Mouse (Mus musculus) CH12.LX (cell line): ENCODE measurements around the gene Cacna2d4. TPM values are rescaled to one million over a fixed set of nuclear protein-coding genes. Genes with fewer than 3 reads are reported as not detected.

ENCODE experiments used
- DNase-seq: peaks from one replicate; pipeline ENCODE4 v3.0.0-alpha.2; 2013; ENCODE audit errors: extremely low read depth
- H3K27ac ChIP-seq: 2 replicates; pipeline ENCODE4 v1.5.1; 2012; ENCODE audit warnings: low read depth, mild to moderate bottlenecking, control low read depth, moderate library complexity; ENCODE audit not compliant: insufficient read depth
- H3K27me3 ChIP-seq: replicated peaks from 2 replicates; pipeline ENCODE3; 2012; ENCODE audit warnings: inconsistent platforms
- H3K36me3 ChIP-seq, 2 experiments: replicated peaks in 1 of 2; 2 replicates each; pipeline versions ENCODE3 to v1.6.1; 2012; ENCODE audit warnings: inconsistent platforms in 1 of 2, low read length in 1 of 2, mild to moderate bottlenecking in 1 of 2, mixed read lengths in 1 of 2, moderate library complexity in 1 of 2; ENCODE audit not compliant: control insufficient read depth in 1 of 2, insufficient read depth in 1 of 2
- H3K4me1 ChIP-seq, 2 experiments: 2 replicates each; pipeline ENCODE4 v1.6.1; 2012; ENCODE audit warnings: inconsistent platforms in 1 of 2, moderate library complexity in 1 of 2; ENCODE audit not compliant: insufficient read depth in 2 of 2, control insufficient read depth in 1 of 2
- H3K4me2 ChIP-seq: 2 replicates; pipeline ENCODE4 v1.6.1; 2012; ENCODE audit warnings: low read depth, mild to moderate bottlenecking, control low read depth; ENCODE audit not compliant: poor library complexity, insufficient read depth, severe bottlenecking
- H3K4me3 ChIP-seq, 3 experiments: fragments of 150-350 bp in 1 of 3; sonication (generic) in 1 of 3; replicated peaks in 1 of 3; 2 replicates each; pipeline versions ENCODE3 to v1.5.1; 2011 to 2012; ENCODE audit warnings: low read depth in 2 of 3, low read length in 2 of 3, mild to moderate bottlenecking in 2 of 3, moderate library complexity in 2 of 3, control low read depth in 1 of 3, improper control_type of control experiment in 1 of 3, inconsistent platforms in 1 of 3, mixed read lengths in 1 of 3; ENCODE audit not compliant: poor library complexity in 1 of 3
- H3K79me2 ChIP-seq: replicated peaks from 2 replicates; pipeline ENCODE4 v1.6.1; 2012; ENCODE audit warnings: mild to moderate bottlenecking, moderate library complexity; ENCODE audit not compliant: control insufficient read depth, poor library complexity, insufficient read depth, severe bottlenecking; ENCODE audit errors: extremely low read depth
- H3K9ac ChIP-seq: 2 replicates; pipeline ENCODE4 v1.6.1; 2012; ENCODE audit warnings: low read depth, mild to moderate bottlenecking, control low read depth, moderate library complexity; ENCODE audit not compliant: insufficient read depth
- H3K9me3 ChIP-seq: replicated peaks from 2 replicates; pipeline ENCODE3; 2012; ENCODE audit warnings: low read length, inconsistent platforms, mixed read lengths
- BHLHE40 ChIP-seq: IDR thresholded peaks from 2 replicates; pipeline ENCODE4 v1.6.1; 2011; ENCODE audit warnings: mild to moderate bottlenecking, low read depth, low read length, improper control_type of control experiment
- CHD2 ChIP-seq: IDR thresholded peaks from 2 replicates; pipeline ENCODE4 v1.6.1; 2011; ENCODE audit warnings: low read length, improper control_type of control experiment
- CTCF ChIP-seq, 2 experiments: IDR thresholded peaks in 1 of 2; conservative IDR thresholded peaks in 1 of 2; 2 replicates each; pipeline ENCODE4 v1.5.1; 2011 to 2012; ENCODE audit warnings: low read depth in 2 of 2, low read length in 2 of 2, improper control_type of control experiment in 1 of 2, inconsistent platforms in 1 of 2, mild to moderate bottlenecking in 1 of 2, moderate library complexity in 1 of 2
- GABPA ChIP-seq: IDR thresholded peaks from 2 replicates; pipeline ENCODE4 v1.6.1; 2012; ENCODE audit warnings: low read depth, low read length, improper control_type of control experiment, inconsistent platforms; ENCODE audit not compliant: insufficient replicate concordance
- IRF4 ChIP-seq: IDR thresholded peaks from 2 replicates; pipeline ENCODE4 v1.6.1; 2014; ENCODE audit warnings: low read depth, mild to moderate bottlenecking, inconsistent platforms, low read length, improper control_type of control experiment
- MEF2A ChIP-seq: IDR thresholded peaks from 2 replicates; pipeline ENCODE4 v1.6.1; 2014; ENCODE audit warnings: low read depth, mild to moderate bottlenecking, inconsistent platforms, low read length, improper control_type of control experiment, borderline replicate concordance
- PAX5 ChIP-seq: IDR thresholded peaks from 2 replicates; pipeline ENCODE4 v1.6.1; 2012; ENCODE audit warnings: low read length, inconsistent platforms, mixed read lengths
- POLR2A ChIP-seq: IDR thresholded peaks from 2 replicates; pipeline ENCODE4 v1.6.1; 2011; ENCODE audit warnings: low read depth, mild to moderate bottlenecking, improper control_type of control experiment, low read length
- POLR2AphosphoS2 ChIP-seq: IDR thresholded peaks from 2 replicates; pipeline ENCODE4 v1.6.1; 2011; ENCODE audit warnings: low read depth, low read length, improper control_type of control experiment
- RAD21 ChIP-seq: IDR thresholded peaks from 2 replicates; pipeline ENCODE4 v1.6.1; 2011; ENCODE audit warnings: low read depth, mild to moderate bottlenecking, low read length, improper control_type of control experiment, moderate library complexity
- SMC3 ChIP-seq: IDR thresholded peaks from 2 replicates; pipeline ENCODE4 v1.6.1; 2011; ENCODE audit warnings: low read depth, low read length, improper control_type of control experiment
- ZNF384 ChIP-seq: IDR thresholded peaks from 2 replicates; pipeline ENCODE4 v1.6.1; 2012; ENCODE audit warnings: low read depth, low read length, improper control_type of control experiment, inconsistent platforms
- dilution Hi-C: fragments of 300-500 bp; cut with MboI; formaldehyde crosslinking; loops from 2 replicates; pipeline ENCODE4 v1.14.3; 2020; ENCODE audit warnings: low sequenced_read_pairs; ENCODE audit not compliant: extremely low pct_unique_long_range_greater_than_20kb, extremely low pct_ligation_motif_present
- in situ Hi-C: fragments of 300-500 bp; cut with MboI; formaldehyde crosslinking; loops from 3 replicates; pipeline ENCODE4 v1.14.3; 2019; ENCODE audit warnings: low sequenced_read_pairs, low pct_ligation_motif_present, low pct_unique_long_range_greater_than_20kb, mixed read lengths
- polyA plus RNA-seq: library from polyadenylated mRNA; unstranded; fragments of >175 nt; gene quantifications from 2 replicates; pipeline ENCODE4 v1.2.1, GENCODE M21; 2012; ENCODE audit warnings: low read depth; ENCODE audit not compliant: insufficient read length
- total RNA-seq, 2 experiments: library from RNA; depleted of rRNA; stranded (reverse); fragments of 300-350 nt in 1 of 2; fragments of >200 nt in 1 of 2; gene quantifications; 2 replicates each; pipeline ENCODE4 v1.2.3; 2012 to 2014

The Cacna2d4 gene
- total and polyA plus RNA-seq, 3 experiments, result 0.08 to 0.64 (median 0.44) TPM

DNA sequence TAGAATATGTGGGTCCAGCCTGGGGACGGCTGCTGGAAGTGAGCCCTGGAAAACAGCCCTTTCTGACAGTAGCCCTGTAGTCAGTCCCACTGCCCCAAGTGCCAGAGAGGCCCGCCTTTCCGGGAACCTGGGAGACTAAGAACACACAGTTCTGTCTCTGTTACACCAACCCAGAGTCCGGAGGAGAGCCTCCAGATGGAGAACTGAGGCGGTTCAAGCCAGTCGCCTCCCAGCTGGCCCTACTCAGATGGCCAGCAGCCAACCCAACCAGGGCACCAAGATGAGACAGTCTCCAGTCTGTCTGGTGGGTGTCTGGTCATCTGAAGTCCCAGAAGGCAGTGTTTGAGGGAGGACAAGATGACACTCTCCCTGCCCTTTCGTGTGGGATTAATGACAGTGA is 85.4 kb downstream of the Cacna2d4 start:
- in situ Hi-C loops, result no loop called here
- H3K36me3 ChIP-seq, result no peaks in the 10 kb centered on the region
- no peaks in the 10 kb centered on the region for H3K4me1 ChIP-seq
- H3K27me3 ChIP-seq, result peaks cover 97% of the 10 kb centered on the region
- dilution Hi-C loops, result no loop called here
- no peak for TF ChIP-seq POLR2A
- no peak overlapping the region for H3K27ac ChIP-seq
- H3K4me3 ChIP-seq, result no peak overlapping the region
- H3K9me3 ChIP-seq, result peaks cover 7% of the 10 kb centered on the region
- H3K4me2 ChIP-seq, result no peak overlapping the region
- DNase-seq, result no peak
- no peaks in the 10 kb centered on the region for H3K79me2 ChIP-seq
- no peak overlapping the region for H3K9ac ChIP-seq

- Histone ChIP-seq H3K36me3 (no peaks in the 10 kb centered on the region), H3K4me2 (no peak overlapping the region), H3K9ac (no peak overlapping the region), H3K4me3 (no peak overlapping the region), H3K27ac (no peak overlapping the region), H3K4me1 (no peaks in the 10 kb centered on the region), H3K27me3 (peaks cover 92% of the 10 kb centered on the region), H3K9me3 (peaks cover under 1% of the 10 kb centered on the region), H3K79me2 (no peaks in the 10 kb centered on the region)
- in situ Hi-C loops (loop anchor here (25.0 kb wide), 1 partner anchor 712 kb away; no protein-coding TSS in a partner anchor), dilution Hi-C loops (no loop called here)
- no peak for TF ChIP-seq SMC3
- TF ChIP-seq MEF2A, result no peak
- TF ChIP-seq CTCF (conservative IDR thresholded peaks at IDR 0.05 in 1 of 2, IDR thresholded peaks at IDR 0.05 in 1 of 2; ENCODE audit: low read depth in 2 of 2, low read length in 2 of 2), result no peak
- TF ChIP-seq CHD2, result no peak
- TF ChIP-seq POLR2A, result no peak
- no peak for TF ChIP-seq GABPA
- TF ChIP-seq ZNF384, result no peak
- DNase-seq, result no peak
These were observed 88.5 kb downstream of the Cacna2d4 start for GRCm38 (mm10) chr6:119324776-119325175.

DNA sequence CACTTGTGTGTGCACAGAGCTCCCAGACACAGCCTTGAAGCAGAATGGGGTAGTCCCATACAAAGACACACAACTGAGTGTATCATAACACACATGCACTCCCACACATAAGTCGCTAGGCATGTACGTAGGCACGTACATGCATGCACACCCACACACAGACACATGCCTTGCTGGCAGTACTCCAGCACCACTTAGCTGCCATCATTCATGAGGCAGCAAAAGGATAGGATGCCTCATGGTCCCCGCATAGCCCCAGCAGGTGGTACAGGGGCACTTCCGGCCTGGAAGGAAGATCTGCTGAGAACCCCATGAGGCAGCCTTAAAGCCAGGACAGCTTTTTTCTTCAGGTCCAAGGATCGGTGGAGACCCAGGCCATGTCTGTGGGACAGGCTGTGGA is 89.7 kb downstream of the Cacna2d4 start:
- H3K27ac ChIP-seq, result no peak overlapping the region
- H3K9ac ChIP-seq, result no peak overlapping the region
- no peaks in the 10 kb centered on the region for H3K36me3 ChIP-seq
- DNase-seq, result no peak
- in situ Hi-C loops (loop anchor here (25.0 kb wide), 1 partner anchor 714 kb away; no protein-coding TSS in a partner anchor), dilution Hi-C loops (no loop called here)
- no peaks in the 10 kb centered on the region for H3K4me1 ChIP-seq
- H3K79me2 ChIP-seq, result no peaks in the 10 kb centered on the region
- no peak overlapping the region for H3K4me2 ChIP-seq
- no peaks in the 10 kb centered on the region for H3K9me3 ChIP-seq
- no peak overlapping the region for H3K4me3 ChIP-seq
- peaks cover 93% of the 10 kb centered on the region for H3K27me3 ChIP-seq
- TF ChIP-seq PAX5 (no peak), IRF4 (no peak), CHD2 (no peak), POLR2AphosphoS2 (no peak), RAD21 (no peak), CTCF (conservative IDR thresholded peaks at IDR 0.05 in 1 of 2, IDR thresholded peaks at IDR 0.05 in 1 of 2; ENCODE audit: low read depth in 2 of 2, low read length in 2 of 2) (no peak), BHLHE40 (no peak)
